Mouse (Mus musculus): ENCODE measurements around the gene Moap1. TPM values are rescaled to one million over a fixed set of nuclear protein-coding genes. Genes with fewer than 3 reads are reported as not detected.

Gene Moap1
- 0.50 TPM in 1 of 2 replicates, not detected in the other for polyA plus RNA-seq (2012; rRNA removed; ENCODE audit: low replicate concordance)

DNA sequence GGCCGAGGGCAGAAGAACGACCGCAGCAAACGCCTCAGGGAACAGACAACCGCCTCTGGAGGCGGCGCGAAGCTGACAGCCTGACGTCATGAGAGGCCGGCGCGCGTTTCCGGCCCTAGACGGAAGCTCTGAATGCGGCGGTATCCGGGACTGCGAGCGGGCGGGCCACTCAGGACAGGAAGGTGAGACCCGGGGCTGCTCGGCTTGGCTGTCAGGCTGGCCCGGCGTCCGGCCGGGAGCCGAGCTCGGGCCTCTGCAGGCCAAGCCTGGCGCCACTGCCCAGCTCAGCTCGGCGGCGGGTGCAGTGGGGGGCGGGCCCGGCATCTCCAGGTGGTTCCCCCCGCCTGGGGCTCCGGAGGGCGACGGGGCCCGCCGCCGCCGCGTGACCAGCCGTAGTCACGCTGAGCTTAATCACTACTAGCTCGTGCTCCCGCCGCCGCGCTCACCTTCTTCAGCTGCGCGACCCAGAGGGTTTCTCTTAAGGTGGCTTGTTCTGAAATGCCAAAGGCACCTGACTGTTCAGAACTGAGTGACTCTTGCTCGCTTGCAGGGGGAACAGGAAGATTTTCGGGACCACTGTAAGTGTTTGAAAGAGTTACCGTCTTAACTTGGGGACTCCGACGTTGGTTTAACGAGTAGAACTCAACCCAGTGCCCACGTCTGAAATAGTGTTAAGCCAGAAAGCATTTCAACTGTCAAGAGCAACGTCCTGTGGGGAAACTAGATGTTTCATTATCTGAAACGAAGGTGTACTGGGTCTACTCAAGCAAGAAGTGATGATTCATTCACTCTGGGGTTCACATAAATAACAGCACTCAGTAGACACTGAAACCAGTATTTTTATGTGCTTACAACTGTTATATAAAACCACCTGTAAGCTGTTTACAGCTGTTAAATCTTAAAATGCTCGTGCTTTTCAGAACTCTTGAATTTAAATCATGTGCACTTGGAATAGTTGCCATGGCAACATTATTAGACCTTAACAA is at the start of gene Moap1, which contains the start of gene Tmem251:
Gene Moap1, minus strand, starts transcription at position 73 of the 986 bp plus-strand sequence.
Gene Tmem251, plus strand, starts transcription at position 174 of the 986 bp plus-strand sequence.

DNA sequence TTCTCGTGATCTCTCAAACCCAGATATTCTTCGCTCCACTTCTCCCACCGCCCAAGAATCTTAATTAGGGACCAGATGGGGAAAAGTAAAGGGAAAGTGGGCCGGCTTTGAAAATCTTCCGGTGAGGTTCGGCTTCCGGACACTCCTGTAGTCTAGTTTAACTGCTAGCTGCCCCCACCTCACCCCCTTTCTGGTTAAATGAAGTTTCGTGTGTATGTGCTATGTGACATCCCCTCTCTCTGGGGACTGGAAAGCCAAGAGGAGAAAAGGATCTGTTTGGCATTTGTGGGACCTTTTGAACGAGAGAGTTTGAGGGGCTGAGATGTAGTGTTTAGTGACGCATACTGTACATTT is 14.9 kb upstream of the Moap1 start, which contains the start of gene Gm20604:
Gene Gm20604, minus strand, starts transcription at position 270 of the 354 bp plus-strand sequence.

DNA sequence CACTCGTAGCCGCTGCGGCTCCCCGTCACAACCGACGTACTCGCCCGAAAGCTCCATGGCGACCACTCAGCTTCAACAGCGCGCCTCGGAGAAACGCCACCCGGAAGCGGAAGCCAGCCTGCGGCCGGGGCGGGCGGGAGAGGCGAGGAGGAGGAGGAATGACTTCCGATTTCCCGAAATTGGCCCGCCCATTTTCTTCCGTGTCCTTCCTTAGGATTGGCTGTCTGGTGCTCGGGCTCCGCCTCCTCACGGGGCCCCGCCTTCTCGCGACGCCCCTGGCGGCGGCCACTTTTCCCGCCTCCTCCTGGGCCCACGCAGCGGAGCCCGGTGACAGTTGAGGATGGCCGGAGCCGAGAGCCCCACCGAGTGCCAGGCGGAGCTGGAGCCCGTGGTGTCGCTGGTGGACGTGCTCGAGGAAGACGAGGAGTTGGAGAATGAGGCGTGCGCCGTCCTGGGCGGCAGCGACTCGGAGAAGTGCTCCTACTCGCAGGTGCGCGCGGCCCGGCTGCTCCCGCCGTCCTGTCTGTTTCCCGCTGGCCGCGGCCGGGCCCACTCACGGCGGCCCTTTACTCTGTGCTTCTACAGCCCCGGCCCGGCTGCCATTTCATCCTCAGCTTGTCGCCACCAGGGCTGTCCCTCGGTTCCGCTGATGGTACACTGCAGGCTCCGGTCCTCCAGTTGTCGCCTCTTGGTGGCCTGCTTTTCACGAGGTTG is 14.4 kb upstream of the Moap1 start, which contains the start of the genes Gm28051, Gon7 and Ubr7:
Gene Gm28051, minus strand, starts transcription at position 77 of the 714 bp plus-strand sequence.
Gene Gon7, minus strand, starts transcription at position 115 of the 714 bp plus-strand sequence.
Gene Ubr7, plus strand, starts transcription at position 279 of the 714 bp plus-strand sequence.

DNA sequence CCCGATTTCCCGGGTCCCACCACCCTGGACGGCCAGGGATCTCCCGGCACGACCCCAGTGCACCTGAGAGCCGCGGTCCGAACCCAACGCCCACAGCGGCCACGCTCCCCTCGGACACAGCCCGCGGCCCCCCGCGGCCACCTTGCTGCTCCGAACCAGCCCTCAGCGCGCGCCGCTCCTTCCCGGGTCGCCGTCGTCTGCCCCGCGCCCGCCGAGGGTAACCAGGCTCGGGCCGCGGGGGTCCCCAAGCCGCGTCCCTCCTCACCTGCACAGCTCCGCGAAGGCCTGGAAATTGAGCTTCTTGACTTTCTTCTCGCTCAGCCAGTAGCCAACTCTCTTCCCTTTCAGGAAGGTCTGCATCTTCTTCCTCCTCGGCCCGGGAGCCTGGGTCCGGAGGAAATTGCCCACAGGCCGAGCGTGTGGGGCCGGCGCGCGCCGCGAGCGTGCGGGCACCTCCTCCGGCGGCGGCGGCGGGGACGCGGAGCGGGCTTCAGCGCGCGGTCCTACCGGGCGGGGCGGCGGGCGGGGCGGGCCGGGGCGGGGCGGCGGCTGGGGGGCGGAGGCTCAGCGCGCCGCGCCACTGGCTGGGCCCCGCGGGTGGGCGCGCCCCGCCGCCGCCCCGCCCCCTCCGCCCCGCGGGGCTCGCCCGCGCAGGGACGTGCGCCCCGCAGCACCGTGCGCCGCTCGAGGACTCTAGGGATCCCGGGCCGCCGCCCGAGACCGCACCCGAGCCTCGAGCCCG is 38.8 kb downstream of the Moap1 start, which contains the start of gene Itpk1:
Gene Itpk1, minus strand, starts transcription at position 474 of the 742 bp plus-strand sequence.

Other genes with a start within 250 kb of the Moap1 start
- gene Chga, start 188.7 kb downstream of the Moap1 start, polyA plus RNA-seq (2012; rRNA removed; ENCODE audit: low replicate concordance) = 0.32 TPM in 1 of 2 replicates, not detected in the other
- gene Itpk1, start 38.7 kb downstream of the Moap1 start, polyA plus RNA-seq (2012; rRNA removed; ENCODE audit: low replicate concordance) = 56.8 and 72.6 TPM in 2 replicates
- gene Tmem251, start 101 bp upstream of the Moap1 start, polyA plus RNA-seq (2012; rRNA removed; ENCODE audit: low replicate concordance) = 1.7 and 2.6 TPM in 2 replicates
- not detected in 2 replicates for gene Gm28051, start 14.1 kb upstream of the Moap1 start, polyA plus RNA-seq (2012; rRNA removed; ENCODE audit: low replicate concordance)
- 3.9 and 13.3 TPM in 2 replicates for gene Gon7, start 14.1 kb upstream of the Moap1 start, polyA plus RNA-seq (2012; rRNA removed; ENCODE audit: low replicate concordance)
- 14.4 and 21.8 TPM in 2 replicates for gene Ubr7, start 14.3 kb upstream of the Moap1 start, polyA plus RNA-seq (2012; rRNA removed; ENCODE audit: low replicate concordance)
- 2.8 and 3.5 TPM in 2 replicates for gene Gm20604, start 15.0 kb upstream of the Moap1 start, polyA plus RNA-seq (2012; rRNA removed; ENCODE audit: low replicate concordance)
- 13.7 and 25.4 TPM in 2 replicates for gene Btbd7, start 134.8 kb upstream of the Moap1 start, polyA plus RNA-seq (2012; rRNA removed; ENCODE audit: low replicate concordance)
- not detected in 2 replicates for gene Cox8c, start 155.7 kb upstream of the Moap1 start, polyA plus RNA-seq (2012; rRNA removed; ENCODE audit: low replicate concordance)
- 0.24 and 1.2 TPM in 2 replicates for gene Unc79, start 205.2 kb upstream of the Moap1 start, polyA plus RNA-seq (2012; rRNA removed; ENCODE audit: low replicate concordance)

Measured in subcutaneous adipose tissue, adult 2 months (tissue).